Mouse (Mus musculus) MEL (cell line): ENCODE results near the gene Fcho1. TPM values are rescaled to one million over a fixed set of nuclear protein-coding genes. Genes with fewer than 3 reads are reported as not detected.
"Not testable (repeated sequence)": the region's sequence is repeated elsewhere in the genome, so short reads cannot be mapped to it uniquely, and the experiment has no call there.

Source experiments
- DNase-seq: peaks from one replicate; pipeline ENCODE4 v3.0.0; 2011; ENCODE audit warnings: low read depth, low spot score
- H3K27ac ChIP-seq: 2 replicates; pipeline ENCODE4 v1.5.1; 2012; ENCODE audit warnings: low read depth, mild to moderate bottlenecking, control low read depth, low read length, moderate library complexity; ENCODE audit not compliant: control insufficient read depth
- H3K27me3 ChIP-seq, 2 experiments: fragments of 150-350 bp in 1 of 2; sonication (generic) in 1 of 2; 2 replicates each; pipeline ENCODE4 v1.6.1; 2012; ENCODE audit warnings: low read length in 2 of 2, mild to moderate bottlenecking in 2 of 2, improper control_type of control experiment in 1 of 2, moderate library complexity in 1 of 2; ENCODE audit not compliant: insufficient read depth in 2 of 2, control insufficient read depth in 1 of 2
- H3K36me3 ChIP-seq, 2 experiments: 2 replicates each; pipeline ENCODE4 v1.6.1; 2012 to 2014; ENCODE audit warnings: low read length in 2 of 2, improper control_type of control experiment in 1 of 2, inconsistent platforms in 1 of 2, mild to moderate bottlenecking in 1 of 2; ENCODE audit not compliant: insufficient read depth in 2 of 2, control insufficient read depth in 1 of 2
- H3K4me1 ChIP-seq, 2 experiments: fragments of 150-350 bp in 1 of 2; sonication (generic) in 1 of 2; 2 replicates each; pipeline ENCODE4 v1.6.1; 2012; ENCODE audit warnings: low read length in 2 of 2, improper control_type of control experiment in 1 of 2, mild to moderate bottlenecking in 1 of 2; ENCODE audit not compliant: insufficient read depth in 2 of 2, control insufficient read depth in 1 of 2
- H3K4me3 ChIP-seq, 2 experiments: fragments of 150-350 bp in 1 of 2; sonication (generic) in 1 of 2; 2 replicates each; pipeline ENCODE4 v1.5.1; 2012; ENCODE audit warnings: low read depth in 2 of 2, low read length in 2 of 2, mild to moderate bottlenecking in 2 of 2, moderate library complexity in 2 of 2, control low read depth in 1 of 2, improper control_type of control experiment in 1 of 2; ENCODE audit not compliant: control insufficient read depth in 1 of 2, insufficient read depth in 1 of 2
- H3K79me2 ChIP-seq: 2 replicates; pipeline ENCODE4 v1.6.1; 2012; ENCODE audit warnings: mild to moderate bottlenecking, low read length, moderate library complexity; ENCODE audit not compliant: control insufficient read depth, poor library complexity, insufficient read depth
- H3K9ac ChIP-seq: 2 replicates; pipeline ENCODE4 v1.6.1; 2012; ENCODE audit warnings: low read depth, mild to moderate bottlenecking, control low read depth, low read length, moderate library complexity; ENCODE audit not compliant: control insufficient read depth, poor library complexity, severe bottlenecking
- H3K9me3 ChIP-seq: fragments of 150-350 bp; sonication (generic); replicated peaks from 2 replicates; pipeline ENCODE4 v1.6.1; 2012; ENCODE audit warnings: mild to moderate bottlenecking, low read length, improper control_type of control experiment, moderate library complexity; ENCODE audit not compliant: insufficient read depth
- CHD1 ChIP-seq: IDR thresholded peaks from 2 replicates; pipeline ENCODE4 v1.6.1; 2012; ENCODE audit warnings: low read depth, mild to moderate bottlenecking, inconsistent platforms, low read length, improper control_type of control experiment
- CHD2 ChIP-seq: IDR thresholded peaks from 2 replicates; pipeline ENCODE4 v1.6.1; 2011; ENCODE audit warnings: low read length, improper control_type of control experiment
- CTCF ChIP-seq, 3 experiments: IDR thresholded peaks in 2 of 3; conservative IDR thresholded peaks in 1 of 3; 2 replicates each; pipeline ENCODE4 v1.5.1; 2011 to 2012; ENCODE audit warnings: low read length in 3 of 3, low read depth in 2 of 3, mild to moderate bottlenecking in 2 of 3, improper control_type of control experiment in 1 of 3, inconsistent platforms in 1 of 3, mixed read lengths in 1 of 3, moderate library complexity in 1 of 3; ENCODE audit not compliant: control insufficient read depth in 1 of 3, insufficient read depth in 1 of 3, poor library complexity in 1 of 3, severe bottlenecking in 1 of 3
- EP300 ChIP-seq, 2 experiments: IDR thresholded peaks; 2 replicates each; pipeline ENCODE4 v1.6.1; 2011; ENCODE audit warnings: improper control_type of control experiment in 2 of 2, low read length in 2 of 2, low read depth in 1 of 2, mild to moderate bottlenecking in 1 of 2
- ETS1 ChIP-seq: IDR thresholded peaks from 2 replicates; pipeline ENCODE4 v1.6.1; 2012; ENCODE audit warnings: low read depth, mild to moderate bottlenecking, inconsistent platforms, low read length, improper control_type of control experiment, moderate library complexity
- GABPA ChIP-seq: IDR thresholded peaks from 2 replicates; pipeline ENCODE4 v1.6.1; 2012; ENCODE audit warnings: low read depth, mild to moderate bottlenecking, inconsistent platforms, low read length, improper control_type of control experiment, moderate library complexity
- HCFC1 ChIP-seq: IDR thresholded peaks from 2 replicates; pipeline ENCODE4 v1.6.1; 2012; ENCODE audit warnings: low read depth, mild to moderate bottlenecking, inconsistent platforms, low read length, improper control_type of control experiment, moderate library complexity
- JUND ChIP-seq: IDR thresholded peaks from 2 replicates; pipeline ENCODE4 v1.6.1; 2011; ENCODE audit warnings: low read depth, mild to moderate bottlenecking, improper control_type of control experiment, low read length
- KAT2A ChIP-seq: conservative IDR thresholded peaks from 2 replicates; pipeline ENCODE4 v1.6.1; 2012; ENCODE audit warnings: low read depth, low read length, improper control_type of control experiment, inconsistent platforms
- MEF2A ChIP-seq: IDR thresholded peaks from 2 replicates; pipeline ENCODE4 v1.6.1; 2014; ENCODE audit warnings: low read depth, mild to moderate bottlenecking, inconsistent platforms, low read length, improper control_type of control experiment; ENCODE audit not compliant: poor library complexity, insufficient replicate concordance, severe bottlenecking; ENCODE audit errors: extremely low read depth
- MXI1 ChIP-seq: IDR thresholded peaks from 2 replicates; pipeline ENCODE4 v1.6.1; 2011; ENCODE audit warnings: mild to moderate bottlenecking, low read depth, low read length, improper control_type of control experiment
- MYC ChIP-seq: IDR thresholded peaks from 2 replicates; pipeline ENCODE4 v1.6.1; 2011; ENCODE audit warnings: low read depth, mild to moderate bottlenecking, low read length, improper control_type of control experiment, moderate library complexity
- POLR2AphosphoS5 ChIP-seq: IDR thresholded peaks from 2 replicates; pipeline ENCODE4 v1.6.1; 2012; ENCODE audit warnings: low read depth, borderline replicate concordance, mild to moderate bottlenecking, inconsistent platforms, low read length, moderate library complexity, mixed read lengths
- RAD21 ChIP-seq: IDR thresholded peaks from 2 replicates; pipeline ENCODE4 v1.6.1; 2011; ENCODE audit warnings: mild to moderate bottlenecking, low read depth, low read length, improper control_type of control experiment
- ZC3H11A ChIP-seq: IDR thresholded peaks from 2 replicates; pipeline ENCODE4 v1.6.1; 2012; ENCODE audit warnings: low read depth, mild to moderate bottlenecking, inconsistent platforms, low read length, improper control_type of control experiment
- ZKSCAN1 ChIP-seq: IDR thresholded peaks from 2 replicates; pipeline ENCODE4 v1.6.1; 2012; ENCODE audit warnings: low read depth, mild to moderate bottlenecking, inconsistent platforms, low read length, improper control_type of control experiment, moderate library complexity
- ZMIZ1 ChIP-seq: IDR thresholded peaks from 2 replicates; pipeline ENCODE4 v1.6.1; 2012; ENCODE audit warnings: low read depth, mild to moderate bottlenecking, inconsistent platforms, low read length, improper control_type of control experiment, moderate library complexity
- polyA plus RNA-seq, 2 experiments: library from polyadenylated mRNA; stranded (reverse) in 1 of 2; unstranded in 1 of 2; fragments of >175 nt in 1 of 2; fragments of >200 nt in 1 of 2; gene quantifications; 2 replicates each; pipeline versions ENCODE4 v1.2.1 to v1.2.4; 2012; ENCODE audit warnings: low replicate concordance in 2 of 2, low read depth in 1 of 2; ENCODE audit not compliant: insufficient read length in 2 of 2, insufficient read depth in 1 of 2, missing spikeins in 1 of 2
- total RNA-seq: library from RNA; depleted of rRNA; stranded (reverse); fragments of 300-350 nt; gene quantifications from 2 replicates; pipeline ENCODE4 v1.2.3, GENCODE M21; 2012

Gene Fcho1
- total and polyA plus RNA-seq, 3 experiments: 3.7 to 6.8 TPM; not detected in 1

DNA sequence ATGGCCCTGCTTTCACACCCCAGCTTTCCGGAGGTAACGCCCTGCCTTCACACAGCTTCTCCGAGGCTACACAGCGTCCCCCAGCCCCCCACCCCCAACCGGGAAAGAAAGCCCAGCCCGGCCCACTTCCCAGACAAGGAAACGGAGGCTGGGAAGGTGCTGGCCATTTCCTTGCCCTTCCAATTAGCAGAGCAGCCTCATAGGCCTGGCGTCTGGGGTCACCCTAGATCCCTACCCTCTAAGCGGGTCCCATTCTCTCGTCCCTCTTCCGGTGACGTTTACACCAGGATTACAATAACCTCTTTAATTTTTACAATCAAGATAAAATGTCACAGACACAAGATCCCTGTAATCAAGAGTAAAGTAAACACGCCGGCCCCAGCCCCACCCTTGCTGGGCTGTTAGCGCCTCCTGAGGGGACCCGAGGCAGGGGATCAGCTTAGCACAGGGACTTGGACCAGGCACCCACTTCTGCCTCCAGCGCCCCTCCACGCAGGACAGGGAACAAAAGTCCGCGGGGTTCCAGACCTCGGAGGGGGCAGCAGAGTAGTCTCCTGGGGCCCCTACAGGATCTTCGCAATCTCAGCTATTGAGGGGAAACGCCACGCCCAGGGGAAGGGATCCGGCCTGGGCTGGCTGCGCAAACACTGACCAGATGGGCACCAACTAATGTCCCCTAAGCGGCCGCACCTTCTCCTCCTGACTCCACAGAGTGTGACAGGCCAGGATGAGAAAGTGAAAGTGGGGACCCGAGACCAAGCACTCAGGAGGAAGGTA, 24.8 kb downstream of the Fcho1 start:
- Histone ChIP-seq H3K4me1 (peaks cover 10 to 21% of the 10 kb centered on the region in 2 experiments), H3K79me2 (no peaks in the 10 kb centered on the region), H3K36me3 (peaks cover 0 to 8% of the 10 kb centered on the region in 2 experiments; a peak in 2 of 4 replicates), H3K27me3 (no peaks in the 10 kb centered on the region), H3K4me3 (peak overlapping the region; percentile 45 to 47), H3K9ac (no peak overlapping the region; the same call in 1 of the 2 replicates), H3K9me3 (no peaks in the 10 kb centered on the region), H3K27ac (no peak overlapping the region)
- TF ChIP-seq KAT2A: no peak
- TF ChIP-seq JUND: no peak
- no peak for TF ChIP-seq EP300 (IDR thresholded peaks at IDR 0.05; ENCODE audit: low read depth in 1 of 2, low read length in 2 of 2)
- no peak for TF ChIP-seq MYC
- no peak for TF ChIP-seq CTCF (IDR thresholded peaks at IDR 0.05 in 2 of 3, conservative IDR thresholded peaks at IDR 0.05 in 1 of 3; ENCODE audit: control insufficient read depth in 1 of 3, insufficient read depth in 1 of 3, low read depth in 2 of 3, low read length in 3 of 3, poor library complexity in 1 of 3, severe bottlenecking in 1 of 3)
- no peak for TF ChIP-seq CHD1
- no peak for TF ChIP-seq HCFC1
- no peak for TF ChIP-seq ETS1
- no peak for TF ChIP-seq MEF2A
- no peak for TF ChIP-seq POLR2AphosphoS5
- TF ChIP-seq RAD21: no peak
- no peak for TF ChIP-seq CHD2
- TF ChIP-seq ZMIZ1: no peak
- no peak for TF ChIP-seq GABPA
- TF ChIP-seq ZKSCAN1: no peak
- TF ChIP-seq MXI1: no peak
- no peak for TF ChIP-seq ZC3H11A
- no peak for DNase-seq

DNA sequence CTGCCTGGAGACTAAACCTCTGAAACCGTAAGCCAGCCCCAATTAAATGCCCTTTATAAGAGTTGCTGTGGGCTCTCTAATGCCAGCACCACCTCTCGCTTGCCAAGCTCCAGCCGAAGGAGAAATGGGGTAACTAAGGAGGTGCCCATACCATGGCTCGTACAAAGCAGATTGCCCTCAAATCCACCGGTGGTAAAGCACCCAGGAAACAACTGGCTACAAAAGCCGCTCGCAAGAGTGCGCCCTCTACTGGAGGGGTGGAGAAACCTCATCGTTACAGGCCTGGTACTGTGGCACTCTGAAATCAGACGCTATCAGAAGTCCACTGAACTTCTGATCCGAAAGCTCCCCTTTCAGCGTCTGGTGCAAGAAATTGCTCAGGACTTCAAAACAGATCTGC, 30.1 kb downstream of the Fcho1 start:
- not testable (repeated sequence) for H3K4me3 ChIP-seq, H3K36me3 ChIP-seq, H3K9me3 ChIP-seq, H3K4me1 ChIP-seq, DNase-seq, H3K79me2 ChIP-seq, H3K27me3 ChIP-seq, H3K27ac ChIP-seq, H3K9ac ChIP-seq
- peak in 2 of 3 experiments; percentile 24 to 31; a peak in 3 of 6 replicates for TF ChIP-seq CTCF (IDR thresholded peaks at IDR 0.05 in 2 of 3, conservative IDR thresholded peaks at IDR 0.05 in 1 of 3; ENCODE audit: control insufficient read depth in 1 of 3, insufficient read depth in 1 of 3, low read depth in 2 of 3, low read length in 3 of 3, poor library complexity in 1 of 3, severe bottlenecking in 1 of 3)
